Mouse (Mus musculus) mouse embryonic stem cell (cell line): ENCODE data around the gene Lamc1.

Source experiments
- in situ Hi-C, 2 experiments: fragments of 300-500 bp; cut with MboI; formaldehyde crosslinking; loops; 1 replicate in 1 of 2; 3 replicates in 1 of 2; pipeline ENCODE4 v1.14.3; 2019 to 2020; ENCODE audit warnings: low sequenced_read_pairs in 2 of 2, low pct_unique_long_range_greater_than_20kb in 1 of 2, mixed read lengths in 1 of 2; ENCODE audit not compliant: unreplicated experiment in 1 of 2

Gene Lamc1

GRCm38 (mm10) chr1:153275466-153275865, 57.1 kb downstream of the Lamc1 start:
- in situ Hi-C loops: no loop called here

GRCm38 (mm10) chr1:153274611-153275010, 58.0 kb downstream of the Lamc1 start:
- in situ Hi-C loops: no loop called here

- in situ Hi-C loops: no loop called here
These were observed 58.9 kb downstream of the Lamc1 start for GRCm38 (mm10) chr1:153273657-153274056.

- in situ Hi-C loops: no loop called here
These were observed 61.8 kb downstream of the Lamc1 start for GRCm38 (mm10) chr1:153270827-153271226.

- in situ Hi-C loops: no loop called here
These were observed 62.9 kb downstream of the Lamc1 start for GRCm38 (mm10) chr1:153269681-153270080.

- in situ Hi-C loops: no loop called here
These were observed 63.7 kb downstream of the Lamc1 start for GRCm38 (mm10) chr1:153268806-153269309.

- in situ Hi-C loops: no loop called here
These were observed 64.3 kb downstream of the Lamc1 start for GRCm38 (mm10) chr1:153268306-153268705.

- in situ Hi-C loops: no loop called here
These were observed 64.9 kb downstream of the Lamc1 start for GRCm38 (mm10) chr1:153267730-153268129.

- in situ Hi-C loops: no loop called here
These were observed 65.7 kb downstream of the Lamc1 start for GRCm38 (mm10) chr1:153266891-153267290.

GRCm38 (mm10) chr1:153265579-153265978, 67.0 kb downstream of the Lamc1 start:
- in situ Hi-C loops: no loop called here

GRCm38 (mm10) chr1:153265066-153265465, 67.5 kb downstream of the Lamc1 start:
- in situ Hi-C loops: no loop called here

GRCm38 (mm10) chr1:153259752-153260300, 72.8 kb downstream of the Lamc1 start:
- in situ Hi-C loops: no loop called here

GRCm38 (mm10) chr1:153252540-153253210, 79.9 kb downstream of the Lamc1 start:
- in situ Hi-C loops: no loop called here

- in situ Hi-C loops: no loop called here
These were observed 80.9 kb downstream of the Lamc1 start for GRCm38 (mm10) chr1:153251590-153252206.

GRCm38 (mm10) chr1:153241346-153241745, 91.2 kb downstream of the Lamc1 start:
- in situ Hi-C loops: no loop called here

GRCm38 (mm10) chr1:153235576-153235975, 97.0 kb downstream of the Lamc1 start:
- in situ Hi-C loops: no loop called here

GRCm38 (mm10) chr1:153231681-153232080, 100.9 kb downstream of the Lamc1 start:
- in situ Hi-C loops: no loop called here

- in situ Hi-C loops: no loop called here
These were observed 104.7 kb downstream of the Lamc1 start for GRCm38 (mm10) chr1:153227916-153228315.

GRCm38 (mm10) chr1:153227096-153227495, 105.5 kb downstream of the Lamc1 start:
- in situ Hi-C loops: no loop called here
